Mouse (Mus musculus): ENCODE results near the gene Usp7. TPM values are rescaled to one million over a fixed set of nuclear protein-coding genes. Genes with fewer than 3 reads are reported as not detected.

Usp7 gene
- polyA plus RNA-seq, 1 experiment from 2014 or later, result 23.3 TPM

DNA sequence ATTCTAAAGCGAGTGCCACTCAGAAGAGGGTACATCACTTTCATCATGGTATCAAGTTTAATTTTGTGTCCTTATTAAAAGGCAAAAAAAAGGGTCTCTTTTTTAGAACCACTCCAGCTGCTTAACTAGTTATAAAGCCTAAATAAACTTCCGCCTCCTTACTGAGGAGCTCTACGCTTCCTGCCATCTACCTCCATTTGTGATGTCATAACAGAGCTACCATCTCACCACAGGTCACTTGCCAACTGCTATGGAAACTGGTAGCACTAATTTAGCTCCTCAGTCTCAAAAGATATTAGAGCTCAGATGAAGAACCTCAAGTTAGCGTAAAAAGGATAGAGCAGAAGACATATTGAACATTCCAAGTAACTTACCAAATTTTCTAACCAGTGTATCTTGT, 71.7 kb downstream of the Usp7 start:
- DNase-seq (ENCODE audit: low spot score), result no peak
- 93% methylated on average over 4 of the region's 4 CpGs for WGBS
- H3K9me3 ChIP-seq, result no peaks in the 10 kb centered on the region
- no peak overlapping the region for H3K27ac ChIP-seq
- H3K4me3 ChIP-seq, result no peak overlapping the region
- peaks cover 9% of the 10 kb centered on the region; the same call in 1 of the 2 replicates for H3K4me1 ChIP-seq (replicated peaks)
- H3K36me3 ChIP-seq, result peaks cover 11% of the 10 kb centered on the region
- no peaks in the 10 kb centered on the region for H3K27me3 ChIP-seq (ENCODE audit: insufficient read depth, poor library complexity, severe bottlenecking)

DNA sequence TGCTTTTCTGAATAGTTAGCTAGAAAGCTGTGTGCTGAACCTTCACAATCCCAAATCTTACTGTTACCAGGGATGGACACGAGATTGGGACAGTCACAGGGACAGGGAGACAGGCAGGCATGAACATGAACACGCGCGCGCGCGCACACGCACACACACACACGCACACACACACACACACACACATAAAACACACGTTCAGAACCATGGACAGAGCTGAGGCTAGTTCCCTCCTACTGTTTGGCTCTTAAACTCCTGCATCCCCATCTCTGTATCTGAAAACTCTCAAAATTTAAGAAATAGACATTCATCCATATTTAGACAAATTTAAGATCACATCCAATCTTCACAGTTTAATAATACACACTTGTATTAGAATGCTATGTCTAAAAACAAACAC, 74.4 kb downstream of the Usp7 start:
- DNase-seq (ENCODE audit: low spot score), result no peak
- peaks cover 38% of the 10 kb centered on the region for H3K36me3 ChIP-seq
- H3K9me3 ChIP-seq, result no peaks in the 10 kb centered on the region
- no peak overlapping the region for H3K27ac ChIP-seq
- H3K4me3 ChIP-seq, result no peak overlapping the region
- 93% methylated on average over 10 of the region's 10 CpGs for WGBS
- H3K4me1 ChIP-seq (replicated peaks), result peaks cover 10% of the 10 kb centered on the region; the same call in 1 of the 2 replicates
- no peaks in the 10 kb centered on the region for H3K27me3 ChIP-seq (ENCODE audit: insufficient read depth, poor library complexity, severe bottlenecking)

DNA sequence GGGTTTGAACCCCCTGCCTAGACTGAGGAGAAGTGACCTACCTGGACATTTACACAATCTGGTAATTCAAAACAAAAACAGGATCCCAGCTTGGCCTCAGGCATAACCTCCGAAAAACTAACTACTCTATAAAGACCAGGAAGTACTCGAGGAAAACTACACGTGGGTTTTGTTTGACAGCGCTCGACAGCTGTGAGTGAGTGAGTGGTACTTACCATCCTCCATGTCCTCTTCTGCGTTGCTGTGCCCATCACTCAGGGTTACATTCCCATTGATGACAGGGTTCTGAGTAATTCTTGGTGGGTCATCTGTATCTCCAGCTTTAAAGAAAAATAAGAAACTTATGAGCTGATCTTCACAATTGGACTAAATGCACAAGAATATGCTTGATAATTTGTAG, 75.8 kb downstream of the Usp7 start:
- WGBS, result 86% methylated on average over 6 of the region's 6 CpGs
- Histone ChIP-seq H3K27me3 (ENCODE audit: insufficient read depth, poor library complexity, severe bottlenecking) (no peaks in the 10 kb centered on the region), H3K4me1 (replicated peaks) (peaks cover 10% of the 10 kb centered on the region; the same call in 1 of the 2 replicates), H3K27ac (no peak overlapping the region), H3K9me3 (no peaks in the 10 kb centered on the region), H3K36me3 (peaks cover 52% of the 10 kb centered on the region), H3K4me3 (no peak overlapping the region)
- DNase-seq (ENCODE audit: low spot score), result no peak

DNA sequence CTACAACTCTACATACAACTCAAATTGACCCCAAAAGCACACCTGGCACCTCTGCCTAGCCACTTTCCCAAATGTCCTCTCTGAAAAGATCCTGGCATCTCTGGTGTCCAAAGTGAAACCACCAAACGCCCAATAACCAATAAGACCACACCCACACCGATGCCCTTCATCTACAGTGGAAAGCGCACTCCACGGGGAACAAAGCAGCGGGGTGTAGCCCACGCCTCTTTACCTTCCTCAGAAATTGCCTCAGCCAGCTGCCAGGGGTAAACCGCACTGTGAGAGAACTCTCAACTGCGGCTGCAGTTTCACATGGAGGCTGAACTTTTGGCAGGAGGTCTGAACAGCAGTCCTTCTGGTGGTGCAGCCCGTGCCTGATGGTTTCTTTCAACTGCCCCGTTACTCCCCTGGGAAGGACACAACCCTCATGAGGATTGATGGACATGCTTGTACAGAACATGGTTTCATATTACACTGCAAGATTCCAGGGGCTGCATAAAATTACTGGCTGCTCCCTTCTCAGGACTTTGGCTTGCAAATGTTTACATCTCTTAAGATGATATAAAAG, 76.5 kb downstream of the Usp7 start:
- Histone ChIP-seq H3K36me3 (peaks cover 59% of the 10 kb centered on the region), H3K27me3 (ENCODE audit: insufficient read depth, poor library complexity, severe bottlenecking) (no peaks in the 10 kb centered on the region), H3K4me1 (replicated peaks) (peaks cover 10% of the 10 kb centered on the region; the same call in 1 of the 2 replicates), H3K9me3 (no peaks in the 10 kb centered on the region), H3K27ac (no peak overlapping the region), H3K4me3 (no peak overlapping the region)
- DNase-seq (ENCODE audit: low spot score), result no peak
- WGBS, result 79% methylated on average over 10 of the region's 10 CpGs

DNA sequence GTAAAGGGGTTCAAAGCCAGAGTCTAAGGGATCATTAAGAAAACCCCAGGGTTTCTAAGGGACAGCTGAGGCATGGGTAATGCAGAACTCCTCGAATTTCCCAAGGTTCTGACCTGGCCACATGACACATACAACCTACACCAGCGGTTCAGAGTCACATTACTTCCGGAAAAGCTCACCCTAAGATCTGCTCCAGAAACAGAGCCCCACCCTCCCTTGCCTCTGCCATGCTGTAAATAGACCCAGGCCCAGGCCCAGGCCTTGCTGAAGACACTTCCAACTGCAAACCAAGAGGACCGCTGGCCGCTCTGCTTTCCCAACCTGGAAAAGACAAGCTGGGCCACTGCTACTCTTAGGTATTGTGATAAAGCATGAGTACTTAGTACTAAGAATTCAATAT, 77.3 kb downstream of the Usp7 start:
- H3K27ac ChIP-seq, result no peak overlapping the region
- no peak overlapping the region for H3K4me3 ChIP-seq
- peaks cover 67% of the 10 kb centered on the region for H3K36me3 ChIP-seq
- H3K9me3 ChIP-seq, result no peaks in the 10 kb centered on the region
- H3K4me1 ChIP-seq (replicated peaks), result peaks cover 10% of the 10 kb centered on the region; the same call in 1 of the 2 replicates
- 94% methylated on average over 5 of the region's 5 CpGs for WGBS
- H3K27me3 ChIP-seq (ENCODE audit: insufficient read depth, poor library complexity, severe bottlenecking), result no peaks in the 10 kb centered on the region
- DNase-seq (ENCODE audit: low spot score), result no peak

DNA sequence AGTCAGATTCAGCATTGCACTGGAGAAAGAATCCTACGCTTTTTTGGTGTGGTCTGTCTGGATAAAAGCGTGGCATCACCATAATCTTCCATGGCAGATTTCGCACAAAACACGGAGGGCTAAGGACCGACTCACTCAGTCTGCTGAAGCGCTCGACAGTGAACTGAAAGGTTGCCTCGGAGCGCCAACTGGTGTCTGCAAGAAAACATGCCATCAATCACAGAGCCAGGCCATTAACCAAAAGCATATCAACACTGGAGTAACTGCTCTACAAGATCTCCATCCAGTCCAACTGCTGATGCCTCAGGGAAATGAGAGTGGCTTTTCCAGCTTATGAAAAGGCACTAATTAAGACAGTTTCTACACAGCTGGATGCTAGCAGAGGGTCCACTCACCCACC, 80.1 kb downstream of the Usp7 start:
- Histone ChIP-seq H3K4me3 (no peak overlapping the region), H3K36me3 (peaks cover 95% of the 10 kb centered on the region), H3K9me3 (no peaks in the 10 kb centered on the region), H3K27ac (no peak overlapping the region), H3K4me1 (replicated peaks) (peaks cover 6% of the 10 kb centered on the region; the same call in 1 of the 2 replicates), H3K27me3 (ENCODE audit: insufficient read depth, poor library complexity, severe bottlenecking) (no peaks in the 10 kb centered on the region)
- 82% methylated on average over 9 of the region's 9 CpGs for WGBS
- DNase-seq (ENCODE audit: low spot score), result no peak

DNA sequence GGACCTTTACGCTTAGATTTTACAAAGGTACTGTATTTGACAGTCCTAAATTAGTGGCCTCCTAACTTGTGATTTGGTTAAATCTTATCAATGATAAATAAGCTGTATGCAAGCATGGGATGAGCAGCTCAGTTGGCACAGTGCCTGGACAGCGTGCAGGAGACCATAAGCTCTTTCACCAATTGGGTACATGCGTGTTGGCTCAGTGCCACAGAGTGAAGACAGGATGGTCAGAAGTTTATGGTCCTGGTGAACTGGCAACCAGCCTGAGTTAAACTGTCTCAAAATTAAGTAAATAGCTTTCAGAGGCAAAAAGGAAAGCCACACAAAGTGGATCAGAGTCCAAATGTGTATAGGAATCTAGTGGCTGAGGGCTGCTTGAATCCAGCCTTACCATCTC, 91.5 kb downstream of the Usp7 start:
- no peak overlapping the region for H3K27ac ChIP-seq
- H3K27me3 ChIP-seq (ENCODE audit: insufficient read depth, poor library complexity, severe bottlenecking), result no peaks in the 10 kb centered on the region
- H3K36me3 ChIP-seq, result peaks cover 100% of the 10 kb centered on the region
- no peaks in the 10 kb centered on the region for H3K9me3 ChIP-seq
- H3K4me1 ChIP-seq (replicated peaks), result no peaks in the 10 kb centered on the region
- H3K4me3 ChIP-seq, result no peak overlapping the region
- 97% methylated on average over 3 of the region's 3 CpGs for WGBS
- DNase-seq (ENCODE audit: low spot score), result no peak

DNA sequence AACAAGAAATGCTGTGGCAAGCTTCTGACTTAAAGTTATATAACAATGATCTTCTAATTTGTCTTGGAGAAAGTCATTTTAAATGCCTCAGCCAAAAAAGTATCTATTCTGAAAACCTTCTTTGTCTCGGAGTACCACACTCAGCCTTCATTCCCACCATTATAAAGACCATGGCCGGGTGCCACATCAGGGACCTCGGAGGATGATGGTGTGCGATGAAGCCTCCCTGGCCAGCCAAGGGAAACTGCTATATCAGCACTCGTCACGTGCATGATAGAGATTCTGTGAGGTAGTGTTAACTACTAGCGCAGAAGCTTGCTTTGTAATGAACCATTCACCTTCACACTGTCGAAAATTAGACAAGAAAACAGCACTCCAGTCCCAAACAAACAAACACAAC, 92.6 kb downstream of the Usp7 start:
- H3K4me1 ChIP-seq (replicated peaks), result no peaks in the 10 kb centered on the region
- 93% methylated on average over 8 of the region's 8 CpGs for WGBS
- no peak overlapping the region for H3K4me3 ChIP-seq
- peaks cover 100% of the 10 kb centered on the region for H3K36me3 ChIP-seq
- no peak overlapping the region for H3K27ac ChIP-seq
- DNase-seq (ENCODE audit: low spot score), result no peak
- H3K9me3 ChIP-seq, result no peaks in the 10 kb centered on the region
- H3K27me3 ChIP-seq (ENCODE audit: insufficient read depth, poor library complexity, severe bottlenecking), result no peaks in the 10 kb centered on the region

DNA sequence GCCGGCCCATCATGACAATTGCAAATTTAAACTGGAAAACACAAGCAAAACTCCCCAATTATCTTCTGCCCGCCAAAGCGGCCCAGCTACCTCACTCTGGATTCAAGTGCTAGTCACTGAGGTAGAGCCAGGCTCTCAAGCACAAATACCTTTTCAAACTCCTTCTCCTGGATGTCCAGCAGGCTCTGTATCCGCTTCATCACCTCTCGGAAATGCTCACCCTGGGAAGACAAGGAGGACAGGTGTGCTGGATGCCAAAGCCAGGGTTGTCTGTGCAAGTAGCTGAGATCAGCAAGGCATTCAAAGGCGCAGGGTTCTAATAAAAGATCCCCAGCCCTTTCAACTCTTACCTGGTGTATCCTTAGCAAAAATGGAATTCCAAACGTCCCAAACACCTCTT, 100.9 kb downstream of the Usp7 start:
- Histone ChIP-seq H3K27ac (no peak overlapping the region), H3K4me3 (no peak overlapping the region), H3K9me3 (no peaks in the 10 kb centered on the region), H3K27me3 (ENCODE audit: insufficient read depth, poor library complexity, severe bottlenecking) (no peaks in the 10 kb centered on the region), H3K4me1 (replicated peaks) (no peaks in the 10 kb centered on the region), H3K36me3 (peaks cover 100% of the 10 kb centered on the region)
- 91% methylated on average over 7 of the region's 7 CpGs for WGBS
- no peak for DNase-seq (ENCODE audit: low spot score)

DNA sequence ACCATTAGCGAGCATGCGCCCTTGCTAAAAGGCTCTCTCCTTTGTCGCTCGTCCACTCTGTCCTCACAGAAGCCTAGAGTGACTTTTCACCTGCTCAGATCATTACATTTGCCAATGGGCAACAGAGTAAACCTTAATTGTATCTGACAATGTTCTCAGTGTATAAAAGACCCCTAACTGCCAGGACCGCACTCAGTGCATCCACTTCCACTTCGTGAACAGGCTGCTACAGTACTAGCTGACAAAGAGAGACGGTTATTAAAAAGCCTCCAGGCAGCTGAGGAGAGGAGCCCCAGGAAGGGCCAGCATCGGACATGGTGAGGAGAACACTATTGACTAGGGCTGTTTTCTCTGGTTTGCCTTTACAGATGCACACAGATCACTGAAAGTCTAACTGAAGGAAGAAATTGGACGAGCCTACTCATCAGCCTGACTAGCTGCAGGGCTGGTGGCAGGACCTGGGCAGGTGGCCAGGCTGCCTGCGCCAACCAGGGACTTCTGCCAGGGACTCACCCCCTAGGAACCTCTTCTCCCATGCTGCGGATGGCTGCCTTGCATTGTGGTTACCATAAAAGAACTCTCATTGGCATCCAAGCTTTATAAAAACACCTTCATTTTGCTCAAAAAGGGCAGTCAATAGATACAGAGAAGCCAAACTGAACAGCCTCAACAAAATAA, 102.0 kb downstream of the Usp7 start:
- Histone ChIP-seq H3K4me1 (replicated peaks) (no peaks in the 10 kb centered on the region), H3K27me3 (ENCODE audit: insufficient read depth, poor library complexity, severe bottlenecking) (no peaks in the 10 kb centered on the region), H3K36me3 (peaks cover 95% of the 10 kb centered on the region), H3K4me3 (no peak overlapping the region), H3K27ac (no peak overlapping the region), H3K9me3 (no peaks in the 10 kb centered on the region)
- WGBS, result 92% methylated on average over 11 of the region's 11 CpGs
- DNase-seq (ENCODE audit: low spot score), result no peak

DNA sequence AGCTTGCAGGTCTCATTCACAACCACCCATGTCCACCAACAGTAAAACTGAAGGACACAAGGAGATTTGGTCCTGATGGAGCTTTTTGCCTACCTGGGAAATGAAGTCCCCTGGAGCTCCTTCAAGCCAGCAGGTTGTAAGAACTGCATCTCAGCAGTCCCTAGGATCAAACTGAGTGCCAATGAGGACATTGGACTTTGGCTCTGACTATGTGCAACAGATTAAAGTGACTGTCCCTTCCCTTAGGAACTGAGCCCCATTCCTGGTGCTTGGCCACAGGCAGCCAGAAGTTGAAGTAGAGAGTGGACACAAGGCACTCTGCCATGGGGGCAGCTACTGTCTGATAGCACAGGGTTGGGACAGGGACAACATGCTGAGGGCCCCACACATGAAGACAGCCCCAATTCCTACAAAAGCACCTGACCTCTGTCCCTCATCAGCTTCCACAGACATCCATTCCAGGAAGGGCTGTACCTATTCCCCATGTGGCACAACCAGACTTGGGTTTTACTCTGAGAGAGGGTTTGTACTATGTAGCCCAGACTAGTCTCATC, 104.5 kb downstream of the Usp7 start:
- DNase-seq (ENCODE audit: low spot score), result no peak
- no peaks in the 10 kb centered on the region for H3K27me3 ChIP-seq (ENCODE audit: insufficient read depth, poor library complexity, severe bottlenecking)
- no peak overlapping the region for H3K4me3 ChIP-seq
- no peaks in the 10 kb centered on the region for H3K4me1 ChIP-seq (replicated peaks)
- H3K27ac ChIP-seq, result no peak overlapping the region
- H3K9me3 ChIP-seq, result no peaks in the 10 kb centered on the region
- H3K36me3 ChIP-seq, result peaks cover 92% of the 10 kb centered on the region

DNA sequence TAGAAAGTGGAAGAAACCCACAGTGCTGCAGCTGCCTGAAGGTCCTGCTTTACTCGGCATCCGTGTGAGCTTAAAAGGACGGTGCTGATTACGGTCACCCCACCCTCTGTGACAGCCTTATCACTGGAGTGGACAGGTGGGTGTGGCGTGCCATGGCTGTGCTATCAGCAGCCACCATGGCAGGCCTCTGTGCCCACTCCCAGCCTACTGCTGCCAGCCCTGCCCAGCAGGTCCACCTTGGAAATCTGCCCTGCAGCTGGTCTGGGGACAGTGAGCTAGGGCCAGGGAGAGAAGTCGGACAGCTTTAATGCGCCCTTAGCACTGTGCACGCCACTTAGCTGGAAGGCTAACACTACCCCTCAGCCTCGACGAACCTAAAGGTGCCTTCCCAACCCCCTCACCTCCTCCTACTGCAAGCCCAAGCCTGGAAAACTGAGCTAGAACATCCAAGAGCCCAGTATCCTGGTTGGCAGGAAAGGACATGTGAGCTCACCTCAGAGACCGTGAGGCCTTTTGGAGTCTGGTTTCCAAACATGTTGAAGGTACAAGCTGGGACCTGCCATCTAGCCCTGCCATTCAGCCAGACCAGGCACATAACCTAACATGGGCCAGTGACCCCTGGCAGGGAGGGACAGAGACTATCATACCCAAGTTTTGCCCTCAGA, 105.1 kb downstream of the Usp7 start:
- no peak overlapping the region for H3K4me3 ChIP-seq
- H3K9me3 ChIP-seq, result no peaks in the 10 kb centered on the region
- 82% methylated on average over 11 of the region's 11 CpGs for WGBS
- no peaks in the 10 kb centered on the region for H3K27me3 ChIP-seq (ENCODE audit: insufficient read depth, poor library complexity, severe bottlenecking)
- DNase-seq (ENCODE audit: low spot score), result no peak
- H3K27ac ChIP-seq, result 0 out of 2 replicates have a peak overlapping the region, but pooled peaks have one; percentile 12
- H3K36me3 ChIP-seq, result peaks cover 89% of the 10 kb centered on the region
- no peaks in the 10 kb centered on the region for H3K4me1 ChIP-seq (replicated peaks)

All from hindbrain, embryonic 10.5 days (tissue).